Mouse (Mus musculus) cerebellum, postnatal 4 days (tissue): ENCODE results near the gene Mrpl23.

Source experiments
- DNase-seq, 2 experiments: peaks; one replicate each; pipeline ENCODE4 v3.0.0; 2022; ENCODE audit warnings: low spot score in 2 of 2, mixed read lengths in 1 of 2

Gene Mrpl23

GRCm38 (mm10) chr7:142532671-142533058 lies at the start of gene Mrpl23:
Gene Mrpl23, plus strand, starts transcription at chr7:142532686.
- DNase-seq: no peak

GRCm38 (mm10) chr7:142483136-142483535 lies 49.4 kb upstream of the Mrpl23 start:
- no peak for DNase-seq

- DNase-seq: no peak
These were observed 47.7 kb upstream of the Mrpl23 start for GRCm38 (mm10) chr7:142484780-142485179.

- DNase-seq: no peak
These were observed 45.7 kb upstream of the Mrpl23 start for GRCm38 (mm10) chr7:142486751-142487162.

- DNase-seq: no peak
These were observed 45.1 kb upstream of the Mrpl23 start for GRCm38 (mm10) chr7:142487341-142487859.

- DNase-seq: no peak
These were observed 44.4 kb upstream of the Mrpl23 start for GRCm38 (mm10) chr7:142488053-142488452.

- DNase-seq: no peak
These were observed 39.0 kb upstream of the Mrpl23 start for GRCm38 (mm10) chr7:142493535-142493934.

- no peak for DNase-seq
These were observed 36.3 kb upstream of the Mrpl23 start for GRCm38 (mm10) chr7:142496158-142496557.

GRCm38 (mm10) chr7:142496800-142497199 lies 35.7 kb upstream of the Mrpl23 start:
- no peak for DNase-seq

GRCm38 (mm10) chr7:142497775-142498174 lies 34.7 kb upstream of the Mrpl23 start:
- no peak for DNase-seq

- no peak for DNase-seq
These were observed 33.9 kb upstream of the Mrpl23 start, which contains the start of gene Tnnt3 for GRCm38 (mm10) chr7:142498575-142498974. Gene Tnnt3, plus strand, starts transcription at chr7:142498836.

- DNase-seq: no peak
These were observed 33.3 kb upstream of the Mrpl23 start for GRCm38 (mm10) chr7:142499010-142499721.

- no peak for DNase-seq
These were observed 32.5 kb upstream of the Mrpl23 start for GRCm38 (mm10) chr7:142500032-142500431.

GRCm38 (mm10) chr7:142503206-142503605 lies 29.3 kb upstream of the Mrpl23 start:
- DNase-seq: no peak

GRCm38 (mm10) chr7:142505942-142506341 lies 26.5 kb upstream of the Mrpl23 start:
- DNase-seq: no peak

- DNase-seq: no peak
These were observed 26.0 kb upstream of the Mrpl23 start for GRCm38 (mm10) chr7:142506501-142506900.

GRCm38 (mm10) chr7:142507453-142507852 lies 25.0 kb upstream of the Mrpl23 start:
- no peak for DNase-seq

GRCm38 (mm10) chr7:142509518-142509917 lies 23.0 kb upstream of the Mrpl23 start:
- no peak for DNase-seq

GRCm38 (mm10) chr7:142510021-142510777 lies 22.3 kb upstream of the Mrpl23 start:
- DNase-seq: peak in 1 of 2 experiments; percentile 30

GRCm38 (mm10) chr7:142514048-142514447 lies 18.4 kb upstream of the Mrpl23 start:
- no peak for DNase-seq

- no peak for DNase-seq
These were observed 16.1 kb upstream of the Mrpl23 start for GRCm38 (mm10) chr7:142516221-142516978.

- no peak for DNase-seq
These were observed 15.0 kb upstream of the Mrpl23 start for GRCm38 (mm10) chr7:142517531-142517930.
